Mouse (Mus musculus): Measurements from ENCODE around the gene Unc50.

Unc50 gene

DNA sequence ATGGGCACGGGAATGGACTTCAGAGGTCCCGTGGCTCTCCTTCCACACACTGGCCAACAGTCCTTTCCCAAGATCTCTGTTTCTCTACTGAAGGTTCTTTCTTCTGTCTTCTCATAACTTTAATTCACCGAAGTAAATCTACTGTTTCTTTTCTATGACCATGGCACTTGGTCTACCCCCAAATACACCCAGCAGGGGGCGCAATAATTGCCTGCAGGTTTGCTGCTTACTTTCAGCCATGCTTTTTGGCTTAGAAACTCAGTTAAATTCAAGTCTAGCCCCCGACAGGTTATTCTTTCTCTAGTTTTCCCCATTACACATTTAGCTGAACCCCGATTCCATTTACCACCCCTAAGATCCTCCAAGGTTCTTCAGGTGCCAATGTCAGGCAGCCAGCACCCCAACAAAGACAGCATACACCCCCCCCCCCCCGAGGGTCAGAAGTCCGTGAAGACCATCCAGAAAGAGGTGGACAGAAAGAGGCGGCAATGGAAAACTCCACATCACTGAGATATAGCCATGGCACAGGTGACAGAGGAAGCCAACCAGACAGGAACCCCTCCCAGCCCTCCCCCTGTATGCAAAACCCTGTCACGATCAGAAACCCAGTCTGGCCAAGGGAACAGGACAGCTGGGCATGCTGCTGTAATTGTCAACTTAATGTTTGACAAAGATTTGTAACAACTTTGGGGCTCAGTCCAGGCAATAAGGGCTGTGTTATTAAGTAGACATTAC, 18.6 kb downstream of the Unc50 start:
- DNase-seq (ENCODE audit: low spot score in 2 of 2) = peak; percentile 52 to 83

DNA sequence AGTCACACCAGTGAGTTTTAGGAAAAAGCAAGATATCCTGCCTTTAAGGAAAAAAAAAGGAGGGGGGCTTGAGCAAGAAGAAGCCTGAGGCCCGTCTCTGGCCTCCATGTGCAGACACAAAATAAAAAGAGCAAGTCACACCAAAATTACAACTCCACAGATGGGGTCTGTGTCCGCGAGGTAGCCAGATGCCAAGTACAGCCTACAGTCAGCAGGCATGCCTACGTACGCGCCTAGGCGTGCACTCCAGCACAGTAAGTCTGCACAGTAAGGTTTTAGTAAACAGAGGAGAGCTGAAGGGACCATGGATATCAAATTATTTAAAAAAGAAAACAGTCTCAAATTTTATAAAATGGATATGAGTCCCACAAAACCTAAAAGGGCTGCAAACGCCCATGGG, 21.3 kb downstream of the Unc50 start:
- DNase-seq (ENCODE audit: low spot score in 2 of 2) = no peak

- DNase-seq (ENCODE audit: low spot score in 2 of 2) = no peak
Observed at GRCm38 (mm10) chr1:37457546-37457945, 27.6 kb downstream of the Unc50 start.

- no peak for DNase-seq (ENCODE audit: low spot score in 2 of 2)
Observed at GRCm38 (mm10) chr1:37464878-37465452, 35.0 kb downstream of the Unc50 start.

- DNase-seq (ENCODE audit: low spot score in 2 of 2) = no peak
Observed at GRCm38 (mm10) chr1:37466322-37466995, 36.5 kb downstream of the Unc50 start.

DNA sequence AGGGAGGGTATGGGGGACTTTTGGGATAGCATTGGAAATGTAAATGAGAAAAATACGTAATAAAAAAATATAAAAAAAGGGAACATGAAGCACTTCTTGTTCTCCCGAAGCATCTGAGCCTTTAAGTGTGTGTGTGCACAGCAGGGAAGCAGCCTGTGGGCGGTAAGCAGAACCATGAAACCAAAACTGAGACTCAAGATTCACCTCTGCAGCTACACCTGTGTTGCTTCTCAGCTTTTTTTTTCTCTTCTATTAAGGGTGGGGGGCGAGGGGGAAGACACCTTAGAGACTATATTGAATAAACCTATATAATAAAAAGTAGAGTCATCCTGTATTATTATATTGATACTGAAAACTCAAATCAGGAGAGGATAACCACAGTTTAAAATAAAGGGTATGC, 37.9 kb downstream of the Unc50 start:
- DNase-seq (ENCODE audit: low spot score in 2 of 2) = no peak

DNA sequence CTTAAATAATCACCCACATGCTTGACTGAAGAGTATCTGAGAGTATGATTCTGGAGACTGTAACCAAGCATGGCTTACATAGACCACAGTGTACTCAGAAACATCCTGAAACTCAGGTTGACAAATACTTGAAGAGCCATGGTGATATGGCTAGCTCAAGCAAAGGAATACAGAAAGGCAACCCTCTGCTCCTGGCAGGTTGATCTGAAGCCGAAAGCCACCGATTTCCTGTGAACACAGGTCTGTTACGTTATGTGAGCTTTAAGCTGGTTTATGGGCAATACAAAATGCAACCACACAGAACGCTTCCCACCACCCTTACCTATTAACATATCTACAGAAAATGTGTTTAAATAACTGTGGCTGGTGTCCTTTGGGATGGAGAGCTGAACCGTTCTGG, 39.1 kb downstream of the Unc50 start:
- no peak for DNase-seq (ENCODE audit: low spot score in 2 of 2)

DNA sequence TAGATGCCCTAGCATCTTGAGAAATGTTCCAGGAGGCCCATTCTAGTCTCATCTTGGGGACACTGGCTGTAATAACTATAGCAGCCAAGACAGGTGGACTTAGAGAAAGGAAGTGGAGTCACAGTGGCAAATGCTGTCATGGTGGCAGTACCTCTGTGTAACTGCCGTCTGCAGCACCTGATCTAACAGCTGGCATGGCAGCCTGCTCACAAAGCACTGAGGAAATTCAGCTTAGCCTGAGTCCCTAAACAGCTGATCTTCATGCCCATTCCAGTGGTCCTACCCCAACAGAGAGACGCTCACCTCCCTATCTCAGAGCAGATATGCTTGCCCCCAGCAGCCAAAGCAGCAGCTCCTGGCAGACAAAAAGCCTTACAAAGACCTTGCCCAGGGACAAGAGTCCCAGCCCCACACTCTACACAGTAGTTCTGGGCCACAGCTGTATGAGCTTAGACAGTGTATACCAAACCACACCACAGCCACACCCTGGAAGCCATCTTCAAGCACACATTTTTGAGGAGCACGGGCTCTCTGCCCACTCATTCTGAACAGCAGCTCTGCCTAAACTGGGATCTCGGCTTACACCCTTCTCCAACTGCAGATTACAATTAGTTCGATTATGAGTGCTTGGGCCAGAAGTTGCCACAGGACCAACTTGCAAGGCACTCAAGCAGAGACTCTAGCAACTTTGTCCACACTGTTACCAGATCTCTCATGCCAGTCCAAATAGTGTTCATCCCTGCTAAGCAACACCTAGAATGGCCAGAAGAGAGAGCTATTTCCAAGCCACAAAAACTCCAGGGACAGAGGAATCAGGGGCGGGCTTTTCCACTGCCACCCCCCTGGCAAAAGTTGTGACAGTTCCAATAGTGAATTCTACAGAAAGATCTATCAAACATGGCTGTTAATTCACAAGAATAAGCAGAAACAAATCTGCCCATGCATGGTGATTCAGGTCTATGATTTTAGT, 41.5 kb downstream of the Unc50 start:
- DNase-seq (ENCODE audit: low spot score in 2 of 2) = no peak

DNA sequence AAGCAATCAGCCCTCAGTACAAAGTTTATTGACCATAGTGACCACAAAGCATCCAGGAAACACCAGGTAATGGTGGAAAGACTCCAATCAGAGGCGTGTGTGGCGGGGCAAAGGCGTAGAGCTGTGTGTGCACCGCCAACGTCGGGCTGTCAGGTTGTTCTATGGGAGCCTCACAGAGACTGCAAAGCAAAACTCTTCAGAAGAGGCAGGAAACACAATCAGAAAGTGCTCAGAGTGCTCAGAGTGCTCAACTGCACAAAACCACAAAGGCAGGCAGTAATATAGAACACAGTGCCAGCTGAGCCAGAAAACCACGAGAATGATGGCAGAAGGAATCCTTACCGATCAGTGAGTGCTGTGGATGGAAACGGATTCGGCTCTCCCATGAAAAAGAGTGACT, 43.3 kb downstream of the Unc50 start:
- DNase-seq (ENCODE audit: low spot score in 2 of 2) = no peak

- DNase-seq (ENCODE audit: low spot score in 2 of 2) = no peak
Observed at GRCm38 (mm10) chr1:37474046-37474445, 44.1 kb downstream of the Unc50 start.

GRCm38 (mm10) chr1:37474634-37475190, 44.8 kb downstream of the Unc50 start:
- no peak for DNase-seq (ENCODE audit: low spot score in 2 of 2)

DNA sequence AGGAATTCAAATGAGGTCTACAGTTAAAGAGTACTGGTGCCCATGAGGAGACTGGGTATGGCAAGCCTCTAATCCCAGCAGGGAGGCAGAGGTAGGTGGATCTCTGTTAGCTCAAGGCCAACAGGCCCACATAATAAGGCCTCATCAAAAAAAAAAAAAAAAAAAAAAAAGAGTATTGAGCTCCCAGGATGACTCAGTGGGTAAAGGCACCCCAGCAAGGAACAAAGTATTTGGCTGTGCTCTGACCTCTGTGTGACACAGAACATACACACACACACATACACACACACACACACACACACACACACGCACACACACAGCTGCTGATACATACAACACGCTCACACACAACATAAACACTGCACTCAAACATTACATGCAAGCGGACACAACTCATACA, 45.4 kb downstream of the Unc50 start:
- no peak for DNase-seq (ENCODE audit: low spot score in 2 of 2)

DNA sequence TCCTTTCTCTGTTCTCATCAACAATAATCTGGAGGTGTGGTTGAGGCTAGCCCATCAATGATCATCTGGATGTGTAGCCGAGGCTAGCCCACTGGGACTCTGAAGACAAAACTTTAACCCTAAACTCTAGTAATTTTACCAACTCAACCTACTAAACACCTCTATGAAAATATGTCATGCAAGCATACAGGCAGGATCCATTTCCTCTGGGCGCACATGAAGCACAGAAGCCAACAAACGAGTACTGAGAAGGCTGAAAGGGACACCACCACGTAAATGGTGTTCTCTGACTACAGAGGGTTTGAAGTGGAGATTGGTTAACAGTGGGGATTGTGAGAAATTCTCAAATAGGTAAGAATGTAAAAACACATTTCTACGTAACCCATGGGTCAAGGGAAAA, 47.3 kb downstream of the Unc50 start:
- no peak for DNase-seq (ENCODE audit: low spot score in 2 of 2)

DNA sequence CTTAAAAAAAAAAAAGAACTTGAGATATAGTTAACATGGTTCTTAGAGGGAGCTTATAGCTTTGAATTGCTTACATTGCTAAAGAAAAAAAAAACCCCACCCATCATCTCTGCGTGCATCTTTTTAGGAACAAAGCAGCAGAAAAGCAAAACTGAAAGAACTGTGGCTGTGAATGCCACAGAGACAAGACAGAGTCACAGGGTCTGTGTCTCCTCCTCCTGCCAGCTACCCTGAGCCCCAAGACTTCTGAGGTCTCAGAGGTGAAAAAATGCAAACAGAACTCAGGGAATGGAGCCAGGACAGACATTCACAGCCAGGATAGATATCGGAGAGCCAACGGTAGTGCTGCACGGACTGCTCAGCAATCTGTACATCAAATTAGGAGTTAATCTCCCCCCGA, 48.0 kb downstream of the Unc50 start:
- DNase-seq (ENCODE audit: low spot score in 2 of 2) = no peak

- DNase-seq (ENCODE audit: low spot score in 2 of 2) = no peak
Observed at GRCm38 (mm10) chr1:37478416-37478815, 48.5 kb downstream of the Unc50 start.

DNA sequence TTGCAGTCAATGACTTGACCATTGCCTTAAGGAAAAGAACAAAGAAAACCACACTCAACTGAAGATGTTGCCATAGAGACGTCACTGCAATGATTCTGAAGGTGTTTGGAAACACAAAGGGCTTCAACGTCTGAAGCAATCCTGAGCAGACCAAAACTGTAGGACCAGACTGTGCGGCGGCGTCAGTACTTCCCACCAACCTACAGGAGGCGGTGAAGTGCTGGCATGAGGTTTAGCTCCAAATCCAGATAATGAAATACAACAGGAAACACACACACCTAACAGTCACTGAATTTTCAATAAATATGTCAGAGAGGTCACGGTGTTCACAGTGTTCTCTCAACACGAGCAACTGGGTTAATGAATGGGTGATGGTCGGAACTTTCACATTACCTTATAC, 49.1 kb downstream of the Unc50 start:
- peak in 1 of 2 experiments; percentile 73 for DNase-seq (ENCODE audit: low spot score in 2 of 2)

GRCm38 (mm10) chr1:37479759-37480158, 49.8 kb downstream of the Unc50 start:
- no peak for DNase-seq (ENCODE audit: low spot score in 2 of 2)

GRCm38 (mm10) chr1:37480731-37481130, 50.8 kb downstream of the Unc50 start:
- DNase-seq (ENCODE audit: low spot score in 2 of 2) = no peak

GRCm38 (mm10) chr1:37481331-37481730, 51.4 kb downstream of the Unc50 start:
- DNase-seq (ENCODE audit: low spot score in 2 of 2) = no peak

GRCm38 (mm10) chr1:37484612-37485011, 54.7 kb downstream of the Unc50 start:
- no peak for DNase-seq (ENCODE audit: low spot score in 2 of 2)

GRCm38 (mm10) chr1:37486439-37486838, 56.5 kb downstream of the Unc50 start:
- no peak for DNase-seq (ENCODE audit: low spot score in 2 of 2)

GRCm38 (mm10) chr1:37486994-37487393, 57.1 kb downstream of the Unc50 start:
- no peak for DNase-seq (ENCODE audit: low spot score in 2 of 2)
